21 mouse cellular contexts compared by ENCODE assay signal in the genomic region with DNA sequence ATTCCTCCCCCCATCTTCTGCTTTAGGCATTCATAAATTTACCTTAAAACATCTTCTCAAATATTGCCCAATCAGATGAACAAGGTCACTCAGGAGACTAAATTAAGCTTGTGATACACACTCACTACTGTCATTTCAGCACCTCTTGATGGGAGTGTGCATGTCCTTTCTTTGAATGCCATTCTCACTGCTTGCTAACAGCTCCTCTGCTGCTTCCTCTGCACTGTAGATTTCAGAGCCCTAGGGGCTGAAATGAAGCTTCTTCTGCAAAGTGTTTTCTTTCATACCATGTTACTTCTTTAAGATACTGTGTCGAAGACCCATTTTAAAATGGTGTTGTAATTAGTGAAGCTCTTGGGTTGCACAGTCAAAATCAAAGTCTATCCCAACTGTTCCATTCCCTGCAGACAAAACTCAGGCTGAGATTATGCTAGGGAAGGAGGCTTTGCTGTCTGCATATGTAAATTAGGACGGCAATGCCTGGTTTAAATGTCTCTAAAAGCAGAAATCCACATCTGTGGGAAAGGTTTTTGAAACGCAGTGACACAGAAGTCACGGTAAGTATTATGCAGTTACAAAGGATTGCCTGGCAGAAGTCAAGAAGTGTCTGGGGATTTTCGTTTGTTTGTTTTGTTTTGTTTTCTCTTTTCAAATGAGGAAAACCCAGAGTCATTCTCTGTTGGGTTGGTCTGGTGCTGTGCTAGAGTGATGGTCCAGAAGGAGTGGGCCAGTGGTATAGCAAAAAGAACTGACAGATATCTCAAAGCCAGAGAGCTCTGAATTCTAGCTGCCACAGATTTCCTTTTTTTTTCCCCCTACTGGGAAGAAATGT.
DNase-seq lines count a peak whose midpoint lies in the region; ATAC-seq lines count a peak whose summit lies in the region.
"Had no signal": no experiment of that assay in that cellular context is flagged by ENCODE, and none has a peak within 500 bp of the region (broad histone marks: within the 10 kb centered on the region; RNA-seq: fewer than 3 reads in every experiment).

No protein-coding gene starts in this region.

- no peaks in the 10 kb centered on the region for H3K27me3 ChIP-seq in midbrain, embryonic 11.5 days (ENCODE audit: control insufficient read depth, insufficient read depth, low read length)
- no peaks in the 10 kb centered on the region for H3K27me3 ChIP-seq in midbrain, embryonic 10.5 days (ENCODE audit: low read depth, poor library complexity, severe bottlenecking)
- no peaks in the 10 kb centered on the region for H3K27me3 ChIP-seq in hindbrain, embryonic 12.5 days
- no peaks in the 10 kb centered on the region for H3K27me3 ChIP-seq in midbrain, embryonic 13.5 days
- H3K27me3 ChIP-seq: embryonic facial prominence, embryonic 13.5 days; heart, embryonic 15.5 days; limb, embryonic 13.5 days; liver, embryonic 13.5 days; lung, embryonic 15.5 days had no signal

- no peaks in the 10 kb centered on the region for H3K36me3 ChIP-seq in midbrain, embryonic 11.5 days (ENCODE audit: control insufficient read depth, insufficient read depth, low read length)
- H3K36me3 ChIP-seq in midbrain, embryonic 10.5 days = no peaks in the 10 kb centered on the region
- no peaks in the 10 kb centered on the region for H3K36me3 ChIP-seq in hindbrain, embryonic 12.5 days
- no peaks in the 10 kb centered on the region for H3K36me3 ChIP-seq in midbrain, embryonic 13.5 days
- H3K36me3 ChIP-seq: embryonic facial prominence, embryonic 13.5 days; heart, embryonic 15.5 days; limb, embryonic 13.5 days; liver, embryonic 13.5 days; lung, embryonic 15.5 days had no signal

- H3K9me3 ChIP-seq in midbrain, embryonic 11.5 days (ENCODE audit: control insufficient read depth, low read length) = no peaks in the 10 kb centered on the region
- H3K9me3 ChIP-seq in midbrain, embryonic 10.5 days (replicated peaks) = no peaks in the 10 kb centered on the region
- H3K9me3 ChIP-seq in hindbrain, embryonic 12.5 days (replicated peaks) = no peaks in the 10 kb centered on the region
- no peaks in the 10 kb centered on the region for H3K9me3 ChIP-seq in midbrain, embryonic 13.5 days
- H3K9me3 ChIP-seq: embryonic facial prominence, embryonic 13.5 days; heart, embryonic 15.5 days; limb, embryonic 13.5 days; liver, embryonic 13.5 days; lung, embryonic 15.5 days had no signal

- H3K9ac ChIP-seq in midbrain, embryonic 11.5 days (ENCODE audit: low read length) = no peak overlapping the region
- no peak overlapping the region for H3K9ac ChIP-seq in hindbrain, embryonic 12.5 days
- no peak overlapping the region for H3K9ac ChIP-seq in midbrain, embryonic 13.5 days (replicated peaks)
- H3K9ac ChIP-seq: embryonic facial prominence, embryonic 13.5 days; heart, embryonic 15.5 days; limb, embryonic 13.5 days; liver, embryonic 13.5 days; lung, embryonic 15.5 days had no signal

- no peak overlapping the region for H3K4me3 ChIP-seq in midbrain, embryonic 11.5 days (ENCODE audit: low read depth, low read length)
- H3K4me3 ChIP-seq in midbrain, embryonic 10.5 days = no peak overlapping the region
- no peak overlapping the region for H3K4me3 ChIP-seq in hindbrain, embryonic 12.5 days
- no peak overlapping the region for H3K4me3 ChIP-seq in midbrain, embryonic 13.5 days (replicated peaks)
- H3K4me3 ChIP-seq: embryonic facial prominence, embryonic 13.5 days; heart, embryonic 15.5 days; limb, embryonic 13.5 days; liver, embryonic 13.5 days; lung, embryonic 15.5 days had no signal

- DNase-seq in midbrain, embryonic 11.5 days (ENCODE audit: low spot score, missing footprints) = peak; percentile 82
- no peak for DNase-seq in midbrain, embryonic 10.5 days (ENCODE audit: low spot score)
- DNase-seq in ovary, adult 18-20 months (ENCODE audit: low spot score) = no peak
- no peak for DNase-seq in kidney, adult 18-20 months
- no peak for DNase-seq in adrenal gland, adult 2 months
- DNase-seq: adrenal gland, adult 8-10 months; B cell, adult 2 months; cerebellum, adult 9-11 months; gastrocnemius, postnatal 36 days; heart, postnatal 4 days; kidney, postnatal 10 days; liver, embryonic 13.5 days; lung, postnatal 4 days; thymus, postnatal 25 days had no signal

- WGBS in midbrain, embryonic 11.5 days = 46% methylated on average over 5 of the region's 5 CpGs
- 46% methylated on average over 5 of the region's 5 CpGs for WGBS in midbrain, embryonic 10.5 days
- 45% methylated on average over 5 of the region's 5 CpGs for WGBS in hindbrain, embryonic 12.5 days
- WGBS in midbrain, embryonic 13.5 days = 45% methylated on average over 5 of the region's 5 CpGs

- no peak overlapping the region for H3K27ac ChIP-seq in midbrain, embryonic 11.5 days (ENCODE audit: low read depth, low read length)
- H3K27ac ChIP-seq in midbrain, embryonic 10.5 days (replicated peaks) = no peak overlapping the region
- H3K27ac ChIP-seq in hindbrain, embryonic 12.5 days = no peak overlapping the region
- H3K27ac ChIP-seq in midbrain, embryonic 13.5 days = peak overlapping the region; percentile 42
- H3K27ac ChIP-seq: embryonic facial prominence, embryonic 13.5 days; heart, embryonic 15.5 days; limb, embryonic 13.5 days; liver, embryonic 13.5 days; lung, embryonic 15.5 days had no signal

- no peak overlapping the region for H3K4me2 ChIP-seq in midbrain, embryonic 11.5 days
- no peak overlapping the region for H3K4me2 ChIP-seq in hindbrain, embryonic 12.5 days (replicated peaks)
- no peak overlapping the region for H3K4me2 ChIP-seq in midbrain, embryonic 13.5 days (replicated peaks)
- H3K4me2 ChIP-seq: embryonic facial prominence, embryonic 13.5 days; heart, embryonic 15.5 days; limb, embryonic 13.5 days; liver, embryonic 13.5 days; lung, embryonic 15.5 days had no signal

- H3K4me1 ChIP-seq in midbrain, embryonic 11.5 days (ENCODE audit: control insufficient read depth, insufficient read depth, low read length) = no peaks in the 10 kb centered on the region; the same call in 1 of the 2 replicates
- peaks cover 9% of the 10 kb centered on the region; the same call in 1 of the 2 replicates for H3K4me1 ChIP-seq in midbrain, embryonic 10.5 days
- H3K4me1 ChIP-seq in hindbrain, embryonic 12.5 days = no peaks in the 10 kb centered on the region
- H3K4me1 ChIP-seq in midbrain, embryonic 13.5 days (replicated peaks) = no peaks in the 10 kb centered on the region
- H3K4me1 ChIP-seq: embryonic facial prominence, embryonic 13.5 days; heart, embryonic 15.5 days; limb, embryonic 13.5 days; liver, embryonic 13.5 days; lung, embryonic 15.5 days had no signal

- ATAC-seq in midbrain, embryonic 11.5 days (ENCODE audit: low FRiP score) = peak; percentile 59; the same call in 1 of the 2 replicates
- ATAC-seq in hindbrain, embryonic 12.5 days (ENCODE audit: low FRiP score) = peak; percentile 52; the same call in 1 of the 2 replicates
- peak; percentile 85 for ATAC-seq in midbrain, embryonic 13.5 days
- ATAC-seq: intestine, embryonic 16.5 days had no signal
